Mouse (Mus musculus): ENCODE measurements at regions not wholly inside any gene's neighbourhood (a gene's known extent, or its start where the extent isn't known, plus 50 kb on each side); places are given as distances from the start of the nearest gene placed in this dataset.

DNA sequence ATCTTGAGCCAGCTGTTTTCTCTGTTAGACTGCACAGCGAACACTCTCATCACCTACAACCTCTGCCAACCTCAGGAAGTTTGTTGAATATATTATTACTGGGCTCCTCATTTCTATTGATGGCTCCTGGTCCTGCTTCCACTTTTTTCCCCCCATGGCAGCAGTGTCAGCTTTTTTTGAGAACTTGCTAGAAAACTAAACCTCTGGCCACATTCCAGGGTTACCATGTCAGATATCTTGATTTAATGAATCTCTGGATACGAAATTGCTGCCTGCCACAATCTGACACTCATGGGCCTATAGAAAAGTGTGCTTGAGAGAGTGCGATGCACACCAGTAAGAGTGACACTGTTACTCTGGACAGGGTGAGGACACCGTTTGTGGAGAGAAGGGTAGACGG is 170.6 kb upstream of the Slc25a13 start:
- TF ChIP-seq POLR2A (IDR thresholded peaks at IDR 0.05; ENCODE audit: insufficient read depth, low read depth, low read length): no peak
- TF ChIP-seq CTCF (IDR thresholded peaks at IDR 0.05; ENCODE audit: insufficient read depth, low read depth, low read length): no peak
